41 mouse cellular contexts compared by ENCODE assay signal in the genomic region with DNA sequence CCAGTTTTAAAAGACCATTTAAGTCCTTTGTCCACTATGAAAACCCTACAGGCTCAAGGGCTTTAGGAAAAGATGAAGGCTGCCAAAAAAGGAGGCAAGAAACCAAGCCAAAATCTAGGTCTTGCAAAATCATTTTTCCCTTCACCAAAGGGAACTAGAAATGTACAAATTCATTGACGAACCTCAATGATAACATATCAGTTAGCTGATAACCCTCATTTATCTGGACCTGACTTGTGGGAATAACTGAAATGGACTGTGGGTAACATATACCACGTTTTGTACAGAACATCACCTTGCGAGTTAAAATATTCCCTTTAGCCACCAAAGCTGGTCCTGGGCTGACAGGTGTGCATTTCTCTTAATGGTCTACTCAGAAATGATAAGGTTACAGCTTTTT. TPM values are rescaled to one million over a fixed set of nuclear protein-coding genes. Genes with fewer than 3 reads are reported as not detected.
"Had no signal": no experiment of that assay in that cellular context is flagged by ENCODE, and none has a peak within 500 bp of the region (broad histone marks: within the 10 kb centered on the region; RNA-seq: fewer than 3 reads in every experiment).

No protein-coding gene starts in this region.

- H3K27me3 ChIP-seq: limb, embryonic 12.5 days; limb, embryonic 13.5 days; limb, embryonic 15.5 days; liver, embryonic 12.5 days; liver, embryonic 13.5 days; liver, embryonic 15.5 days; lung, embryonic 15.5 days; megakaryocyte, embryonic 14.5 days; midbrain, embryonic 12.5 days; midbrain, embryonic 13.5 days; midbrain, embryonic 15.5 days; neural tube, embryonic 12.5 days; neural tube, embryonic 13.5 days had no signal

- DNase-seq: left cerebral cortex, postnatal 4 days; liver, embryonic 13.5 days; liver, postnatal 0 days; lung, adult 18-20 months; lung, adult 2 months; lung, embryonic 14.5 days; lung, postnatal 10 days; lung, postnatal 14 days; lung, postnatal 36 days; lung, postnatal 4 days; midbrain, embryonic 14.5 days had no signal

- H3K4me2 ChIP-seq: limb, embryonic 12.5 days; limb, embryonic 13.5 days; limb, embryonic 15.5 days; liver, embryonic 11.5 days; liver, embryonic 12.5 days; liver, embryonic 13.5 days; liver, embryonic 15.5 days; lung, embryonic 14.5 days; lung, embryonic 15.5 days; midbrain, embryonic 11.5 days; midbrain, embryonic 12.5 days; midbrain, embryonic 13.5 days; midbrain, embryonic 15.5 days; neural tube, embryonic 12.5 days; neural tube, embryonic 13.5 days had no signal

- H3K27ac ChIP-seq: limb, embryonic 10.5 days; limb, embryonic 12.5 days; limb, embryonic 13.5 days; limb, embryonic 15.5 days; liver, embryonic 12.5 days; liver, embryonic 13.5 days; liver, embryonic 14.5 days; liver, embryonic 15.5 days; lung, embryonic 15.5 days; macrophage; midbrain, embryonic 10.5 days; midbrain, embryonic 12.5 days; midbrain, embryonic 13.5 days; midbrain, embryonic 15.5 days; neural tube, embryonic 12.5 days; neural tube, embryonic 13.5 days had no signal

- H3K4me3 ChIP-seq: limb, embryonic 10.5 days; limb, embryonic 12.5 days; limb, embryonic 13.5 days; limb, embryonic 15.5 days; liver, embryonic 12.5 days; liver, embryonic 13.5 days; liver, embryonic 15.5 days; lung, embryonic 15.5 days; megakaryocyte, embryonic 14.5 days; midbrain, embryonic 10.5 days; midbrain, embryonic 12.5 days; midbrain, embryonic 13.5 days; midbrain, embryonic 15.5 days; myocyte; neural tube, embryonic 12.5 days; neural tube, embryonic 13.5 days had no signal

- H3K9me3 ChIP-seq: limb, embryonic 10.5 days; limb, embryonic 12.5 days; limb, embryonic 13.5 days; limb, embryonic 15.5 days; liver, embryonic 12.5 days; liver, embryonic 13.5 days; liver, embryonic 15.5 days; lung, embryonic 15.5 days; megakaryocyte, embryonic 14.5 days; midbrain, embryonic 10.5 days; midbrain, embryonic 12.5 days; midbrain, embryonic 13.5 days; midbrain, embryonic 15.5 days; neural tube, embryonic 12.5 days; neural tube, embryonic 13.5 days had no signal

- ATAC-seq: liver, embryonic 12.5 days; liver, postnatal 0 days; lung, postnatal 0 days; midbrain, embryonic 13.5 days; midbrain, embryonic 15.5 days; midbrain, embryonic 16.5 days had no signal

- H3K36me3 ChIP-seq: midbrain, embryonic 15.5 days; neural tube, embryonic 12.5 days had no signal

- H3K4me1 ChIP-seq: limb, embryonic 10.5 days; limb, embryonic 12.5 days; limb, embryonic 13.5 days; limb, embryonic 15.5 days; liver, embryonic 15.5 days; lung, embryonic 15.5 days; midbrain, embryonic 10.5 days; midbrain, embryonic 12.5 days; midbrain, embryonic 13.5 days; midbrain, embryonic 15.5 days; neural tube, embryonic 12.5 days; neural tube, embryonic 13.5 days had no signal

- H3K9ac ChIP-seq: limb, embryonic 12.5 days; limb, embryonic 13.5 days; limb, embryonic 15.5 days; liver, embryonic 12.5 days; liver, embryonic 13.5 days; liver, embryonic 14.5 days; liver, embryonic 15.5 days; liver, postnatal 0 days; lung, embryonic 14.5 days; lung, embryonic 15.5 days; midbrain, embryonic 12.5 days; midbrain, embryonic 13.5 days; midbrain, embryonic 15.5 days; neural tube, embryonic 12.5 days; neural tube, embryonic 13.5 days had no signal

RNA-seq across cellular contexts. Expression of gene Gm10392, which starts 10.6 kb away (rescaled TPM):
- total RNA-seq: left cerebral cortex, postnatal 10 days; left cerebral cortex, postnatal 14 days; left cerebral cortex, postnatal 25 days; left cerebral cortex, postnatal 36 days; left cerebral cortex, postnatal 4 days; midbrain, postnatal 0 days; monocyte, adult 5-6 weeks had no signal
- polyA plus RNA-seq: limb, embryonic 11.5 days; limb, embryonic 12.5 days; limb, embryonic 13.5 days; limb, embryonic 15.5 days; liver, embryonic 11.5 days; liver, embryonic 14.5 days; lung, embryonic 16.5 days; macrophage; midbrain, embryonic 12.5 days; midbrain, embryonic 14.5 days; midbrain, embryonic 15.5 days; midbrain, embryonic 16.5 days; midbrain, postnatal 0 days; myocyte; neural tube, embryonic 11.5 days had no signal

RNA-seq across cellular contexts. Expression of gene Trp53i13, which starts 13.9 kb away (rescaled TPM):
- total RNA-seq: monocyte, adult 5-6 weeks had no signal

RNA-seq across cellular contexts. Expression of gene Ankrd13b, which starts 40.2 kb away (rescaled TPM):
- total RNA-seq: monocyte, adult 5-6 weeks had no signal
